Mouse (Mus musculus): ENCODE data around the gene Ncam1. TPM values are rescaled to one million over a fixed set of nuclear protein-coding genes. Genes with fewer than 3 reads are reported as not detected.

Gene Ncam1
- polyA plus RNA-seq, 1 experiment from 2014 or later, result 2.0 TPM

DNA sequence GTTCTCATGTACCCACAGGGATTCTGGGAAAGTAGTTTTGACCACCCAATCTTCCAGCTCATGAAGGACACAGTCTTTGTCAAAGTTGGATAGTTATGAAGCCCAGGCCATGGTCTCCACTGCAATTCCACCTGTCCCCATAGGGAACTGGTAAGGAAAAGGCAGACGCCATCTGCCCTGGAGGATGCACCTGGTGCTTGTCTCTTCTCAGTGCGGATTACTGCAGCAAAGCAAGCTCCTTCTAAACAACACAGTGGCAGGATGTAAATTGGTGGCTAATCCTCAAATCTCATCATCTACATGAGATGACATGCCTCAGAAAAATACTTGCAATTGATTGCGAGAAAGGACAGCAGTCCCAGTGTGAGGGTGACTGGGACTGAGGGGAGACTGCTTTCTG is 158.0 kb downstream of the Ncam1 start:
- H3K4me1 ChIP-seq (ENCODE audit: insufficient read depth), result no peaks in the 10 kb centered on the region
- no peak for TF ChIP-seq EP300 (IDR thresholded peaks at IDR 0.05; ENCODE audit: low read depth)
- no peak for TF ChIP-seq CTCF (IDR thresholded peaks at IDR 0.05; ENCODE audit: low read depth)
- no peak overlapping the region for H3K9ac ChIP-seq (replicated peaks)
- no peak overlapping the region for H3K4me2 ChIP-seq (ENCODE audit: low read depth, low read length)
- no peaks in the 10 kb centered on the region for H3K36me3 ChIP-seq (replicated peaks; ENCODE audit: insufficient read depth, low read length)
- H3K27me3 ChIP-seq (ENCODE audit: insufficient read depth, low read length), result no peaks in the 10 kb centered on the region
- ATAC-seq (no peak), DNase-seq (no peak)
- no peak overlapping the region for H3K27ac ChIP-seq (ENCODE audit: low read depth)
- 78% methylated on average over 3 of the region's 3 CpGs for WGBS (ENCODE audit: insufficient replicate concordance)
- H3K4me3 ChIP-seq (ENCODE audit: low read depth, low read length), result no peak overlapping the region
- no peaks in the 10 kb centered on the region for H3K9me3 ChIP-seq (ENCODE audit: low read length)

DNA sequence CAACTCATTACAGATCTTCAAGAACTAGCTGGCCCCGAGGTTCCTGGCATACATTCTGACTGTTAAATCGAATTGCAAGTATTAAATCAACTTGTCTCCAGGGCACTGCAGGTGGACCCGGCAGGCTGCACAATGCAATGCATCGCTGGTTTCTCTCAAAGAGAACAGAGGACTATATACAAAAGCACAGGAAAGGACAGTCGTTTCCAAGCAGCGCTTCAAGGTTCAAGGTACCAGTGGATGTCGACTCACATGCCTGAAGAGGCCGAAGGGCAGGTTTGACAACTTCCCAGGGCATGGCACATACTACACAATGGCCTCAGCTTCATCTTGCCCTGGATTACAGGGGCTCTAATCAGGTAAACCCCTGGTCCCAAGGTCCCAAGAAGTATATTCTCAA is 158.6 kb downstream of the Ncam1 start:
- Histone ChIP-seq H3K36me3 (replicated peaks; ENCODE audit: insufficient read depth, low read length) (no peaks in the 10 kb centered on the region), H3K9me3 (ENCODE audit: low read length) (no peaks in the 10 kb centered on the region), H3K27me3 (ENCODE audit: insufficient read depth, low read length) (no peaks in the 10 kb centered on the region), H3K4me2 (ENCODE audit: low read depth, low read length) (no peak overlapping the region), H3K4me1 (ENCODE audit: insufficient read depth) (no peaks in the 10 kb centered on the region), H3K4me3 (ENCODE audit: low read depth, low read length) (no peak overlapping the region), H3K9ac (replicated peaks) (no peak overlapping the region), H3K27ac (ENCODE audit: low read depth) (no peak overlapping the region)
- ATAC-seq (no peak), DNase-seq (no peak)
- TF ChIP-seq CTCF (IDR thresholded peaks at IDR 0.05; ENCODE audit: low read depth), result no peak
- no peak for TF ChIP-seq EP300 (IDR thresholded peaks at IDR 0.05; ENCODE audit: low read depth)
- 76% methylated on average over 8 of the region's 8 CpGs for WGBS (ENCODE audit: insufficient replicate concordance)

DNA sequence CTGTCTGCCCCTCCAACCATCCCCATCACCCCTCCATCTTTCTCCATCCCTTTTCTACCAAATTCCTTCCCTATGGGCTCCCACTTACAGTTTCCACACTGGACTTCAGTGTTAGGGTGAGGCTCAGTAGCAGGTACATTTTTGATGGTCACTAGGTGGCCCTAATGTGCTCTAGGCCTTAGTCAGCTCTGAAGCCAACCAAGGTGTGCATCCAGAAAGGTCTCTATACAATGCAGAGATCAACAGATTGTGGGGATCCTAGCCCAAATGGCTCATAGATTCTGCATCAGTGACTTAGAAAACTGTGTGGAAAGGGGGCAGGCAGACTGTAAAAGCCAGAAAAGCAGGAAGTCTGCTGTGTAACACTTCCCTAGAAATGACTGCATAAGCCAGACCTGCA is 160.8 kb downstream of the Ncam1 start:
- no peak overlapping the region for H3K9ac ChIP-seq (replicated peaks)
- no peak for TF ChIP-seq CTCF (IDR thresholded peaks at IDR 0.05; ENCODE audit: low read depth)
- no peak for TF ChIP-seq EP300 (IDR thresholded peaks at IDR 0.05; ENCODE audit: low read depth)
- no peaks in the 10 kb centered on the region for H3K4me1 ChIP-seq (ENCODE audit: insufficient read depth)
- ATAC-seq (no peak), DNase-seq (no peak)
- H3K9me3 ChIP-seq (ENCODE audit: low read length), result no peaks in the 10 kb centered on the region
- no peaks in the 10 kb centered on the region for H3K36me3 ChIP-seq (replicated peaks; ENCODE audit: insufficient read depth, low read length)
- no peaks in the 10 kb centered on the region for H3K27me3 ChIP-seq (ENCODE audit: insufficient read depth, low read length)
- H3K4me2 ChIP-seq (ENCODE audit: low read depth, low read length), result no peak overlapping the region
- H3K4me3 ChIP-seq (ENCODE audit: low read depth, low read length), result no peak overlapping the region
- no peak overlapping the region for H3K27ac ChIP-seq (ENCODE audit: low read depth)

DNA sequence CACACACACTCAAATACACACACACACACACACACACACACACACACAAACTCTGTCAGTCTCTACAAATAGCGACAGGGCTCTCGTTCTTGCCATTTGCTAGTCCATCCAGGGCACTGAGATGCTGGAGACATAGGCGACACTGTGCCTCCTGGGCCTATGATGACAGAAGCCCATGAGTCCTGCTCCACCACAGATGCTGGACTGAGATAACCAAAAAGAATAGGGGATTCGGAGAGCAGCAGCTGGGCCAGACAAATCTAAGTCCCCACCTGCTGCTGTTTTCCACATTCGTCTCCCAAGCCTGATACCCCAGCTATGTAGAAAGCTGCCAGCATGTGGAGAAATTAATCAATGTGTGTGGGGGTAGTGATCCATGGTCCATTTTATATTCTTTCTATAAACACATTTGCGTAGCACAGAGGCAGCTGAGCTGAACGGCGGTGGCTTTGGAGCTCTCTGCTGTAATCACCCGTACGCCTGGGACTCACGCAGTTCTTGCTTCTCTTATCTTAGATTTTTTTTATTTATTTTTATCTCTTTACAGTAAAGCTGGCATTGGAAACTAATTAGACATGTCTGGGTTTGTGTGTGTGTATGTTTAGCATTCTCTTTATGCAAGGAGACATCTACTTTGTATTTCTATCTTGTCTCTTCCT is 162.9 kb downstream of the Ncam1 start:
- H3K4me2 ChIP-seq (ENCODE audit: low read depth, low read length), result no peak overlapping the region
- no peaks in the 10 kb centered on the region for H3K9me3 ChIP-seq (ENCODE audit: low read length)
- H3K36me3 ChIP-seq (replicated peaks; ENCODE audit: insufficient read depth, low read length), result no peaks in the 10 kb centered on the region
- no peaks in the 10 kb centered on the region for H3K4me1 ChIP-seq (ENCODE audit: insufficient read depth)
- no peaks in the 10 kb centered on the region for H3K27me3 ChIP-seq (ENCODE audit: insufficient read depth, low read length)
- H3K27ac ChIP-seq (ENCODE audit: low read depth), result no peak overlapping the region
- DNase-seq (no peak), ATAC-seq (no peak)
- H3K9ac ChIP-seq (replicated peaks), result no peak overlapping the region
- H3K4me3 ChIP-seq (ENCODE audit: low read depth, low read length), result no peak overlapping the region
- TF ChIP-seq EP300 (IDR thresholded peaks at IDR 0.05; ENCODE audit: low read depth) (no peak), CTCF (IDR thresholded peaks at IDR 0.05; ENCODE audit: low read depth) (no peak)
- 78% methylated on average over 11 of the region's 11 CpGs for WGBS (ENCODE audit: insufficient replicate concordance)

DNA sequence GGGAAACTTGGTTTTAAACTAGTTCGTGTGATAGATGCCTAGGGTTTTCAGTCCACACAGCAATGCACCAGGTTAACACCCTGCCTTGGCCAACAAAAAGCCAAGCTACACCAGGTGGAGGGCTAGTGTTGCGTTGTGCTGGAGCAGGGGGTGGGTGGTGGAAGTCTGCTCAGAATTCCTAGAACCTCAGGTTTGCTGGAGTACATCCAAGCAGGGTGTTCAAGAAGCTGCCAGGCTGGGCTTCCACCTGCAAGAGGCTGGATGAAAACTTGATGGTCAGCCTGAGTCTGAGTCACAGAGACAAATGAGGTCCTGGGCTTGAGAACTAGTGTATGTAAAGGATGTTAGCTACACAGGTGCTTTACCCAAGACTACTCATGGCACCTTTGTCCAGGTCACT is 166.1 kb downstream of the Ncam1 start:
- ATAC-seq (no peak), DNase-seq (no peak)
- no peak overlapping the region for H3K27ac ChIP-seq (ENCODE audit: low read depth)
- H3K9me3 ChIP-seq (ENCODE audit: low read length), result no peaks in the 10 kb centered on the region
- TF ChIP-seq EP300 (IDR thresholded peaks at IDR 0.05; ENCODE audit: low read depth) (no peak), CTCF (IDR thresholded peaks at IDR 0.05; ENCODE audit: low read depth) (no peak)
- no peaks in the 10 kb centered on the region for H3K4me1 ChIP-seq (ENCODE audit: insufficient read depth)
- H3K27me3 ChIP-seq (ENCODE audit: insufficient read depth, low read length), result no peaks in the 10 kb centered on the region
- H3K4me3 ChIP-seq (ENCODE audit: low read depth, low read length), result no peak overlapping the region
- no peak overlapping the region for H3K4me2 ChIP-seq (ENCODE audit: low read depth, low read length)
- 81% methylated on average over 2 of the region's 2 CpGs for WGBS (ENCODE audit: insufficient replicate concordance)
- H3K36me3 ChIP-seq (replicated peaks; ENCODE audit: insufficient read depth, low read length), result no peaks in the 10 kb centered on the region
- no peak overlapping the region for H3K9ac ChIP-seq (replicated peaks)

- TF ChIP-seq EP300 (IDR thresholded peaks at IDR 0.05; ENCODE audit: low read depth) (no peak), CTCF (IDR thresholded peaks at IDR 0.05; ENCODE audit: low read depth) (no peak)
- H3K27me3 ChIP-seq (ENCODE audit: insufficient read depth, low read length), result no peaks in the 10 kb centered on the region
- no peaks in the 10 kb centered on the region for H3K4me1 ChIP-seq (ENCODE audit: insufficient read depth)
- ATAC-seq (no peak), DNase-seq (no peak)
- 72% methylated on average over 2 of the region's 2 CpGs for WGBS (ENCODE audit: insufficient replicate concordance)
- H3K4me3 ChIP-seq (ENCODE audit: low read depth, low read length), result no peak overlapping the region
- no peak overlapping the region for H3K4me2 ChIP-seq (ENCODE audit: low read depth, low read length)
- H3K36me3 ChIP-seq (replicated peaks; ENCODE audit: insufficient read depth, low read length), result no peaks in the 10 kb centered on the region
- no peaks in the 10 kb centered on the region for H3K9me3 ChIP-seq (ENCODE audit: low read length)
- H3K9ac ChIP-seq (replicated peaks), result no peak overlapping the region
- H3K27ac ChIP-seq (ENCODE audit: low read depth), result no peak overlapping the region
These were observed 168.4 kb downstream of the Ncam1 start for GRCm38 (mm10) chr9:49630336-49630735.

DNA sequence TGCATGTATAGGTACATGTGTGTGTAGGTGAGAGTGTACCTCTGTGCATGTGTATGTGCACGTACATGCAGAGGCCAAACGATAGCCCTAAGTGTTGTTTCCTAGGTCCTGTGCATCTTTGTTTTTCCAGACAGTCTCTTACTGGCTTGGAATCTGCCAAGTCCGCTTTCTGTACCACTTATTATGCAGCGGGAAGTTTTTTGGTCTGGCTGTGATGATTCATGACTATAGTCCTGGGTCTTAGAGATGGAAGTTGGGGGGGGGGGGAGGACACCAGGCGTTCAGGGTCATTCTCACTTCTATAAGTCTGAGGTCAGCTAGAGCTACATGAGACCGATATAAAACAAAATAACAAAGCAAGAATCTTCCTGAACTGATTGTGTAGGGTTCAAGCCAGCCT is 173.8 kb downstream of the Ncam1 start:
- ATAC-seq (no peak), DNase-seq (no peak)
- Histone ChIP-seq H3K27me3 (ENCODE audit: insufficient read depth, low read length) (no peaks in the 10 kb centered on the region), H3K4me2 (ENCODE audit: low read depth, low read length) (no peak overlapping the region), H3K9me3 (ENCODE audit: low read length) (no peaks in the 10 kb centered on the region), H3K27ac (ENCODE audit: low read depth) (no peak overlapping the region), H3K4me3 (ENCODE audit: low read depth, low read length) (no peak overlapping the region), H3K9ac (replicated peaks) (no peak overlapping the region), H3K36me3 (replicated peaks; ENCODE audit: insufficient read depth, low read length) (no peaks in the 10 kb centered on the region), H3K4me1 (ENCODE audit: insufficient read depth) (no peaks in the 10 kb centered on the region)
- no peak for TF ChIP-seq CTCF (IDR thresholded peaks at IDR 0.05; ENCODE audit: low read depth)
- no peak for TF ChIP-seq EP300 (IDR thresholded peaks at IDR 0.05; ENCODE audit: low read depth)
- WGBS (ENCODE audit: insufficient replicate concordance), result 78% methylated on average over 6 of the region's 6 CpGs

All from liver, postnatal 0 days (tissue).